Mouse (Mus musculus) adrenal gland, postnatal 10 days (tissue): ENCODE measurements at regions not wholly inside any gene's neighbourhood (a gene's known extent, or its start where the extent isn't known, plus 50 kb on each side); places are given as distances from the start of the nearest gene placed in this dataset. TPM values are rescaled to one million over a fixed set of nuclear protein-coding genes. Genes with fewer than 3 reads are reported as not detected.

Experiments
- DNase-seq: peaks from one replicate; pipeline ENCODE4 v3.0.0; 2021; ENCODE audit warnings: mixed read lengths
- microRNA-seq: library from miRNA; unstranded; fragments of <30 nt; microRNA quantifications from one replicate; pipeline ENCODE4 v1.2.0, GENCODE M21; 2021

- DNase-seq = no peak
Measured at GRCm38 (mm10) chr14:78225677-78226076, 82.2 kb downstream of the Tnfsf11 start.

GRCm38 (mm10) chr14:78216229-78216963 is 91.4 kb downstream of the Tnfsf11 start:
- DNase-seq = peak; percentile 16

GRCm38 (mm10) chr14:78215491-78215890 is 92.4 kb downstream of the Tnfsf11 start:
- DNase-seq = no peak

- DNase-seq = no peak
Measured at GRCm38 (mm10) chr14:78204566-78204863, 103.3 kb downstream of the Tnfsf11 start.

- DNase-seq = no peak
Measured at GRCm38 (mm10) chr14:78203726-78204565, 103.9 kb downstream of the Tnfsf11 start.

- no peak for DNase-seq
Measured at GRCm38 (mm10) chr14:78202781-78203180, 105.1 kb downstream of the Tnfsf11 start.

- DNase-seq = no peak
Measured at GRCm38 (mm10) chr14:78197483-78197882, 108.7 kb upstream of the Fam216b start.

- DNase-seq = no peak
Measured at GRCm38 (mm10) chr14:78179576-78179975, 90.8 kb upstream of the Fam216b start.

- no peak for DNase-seq
Measured at GRCm38 (mm10) chr14:78173451-78173850, 84.6 kb upstream of the Fam216b start.

GRCm38 (mm10) chr14:78172956-78173355 is 84.1 kb upstream of the Fam216b start:
- DNase-seq = no peak

- DNase-seq = no peak
Measured at GRCm38 (mm10) chr14:78160819-78161218, 72.0 kb upstream of the Fam216b start.

GRCm38 (mm10) chr14:78159567-78159966 is 70.8 kb upstream of the Fam216b start:
- DNase-seq = peak; percentile 18

GRCm38 (mm10) chr14:78157660-78158059 is 68.9 kb upstream of the Fam216b start:
- no peak for DNase-seq

GRCm38 (mm10) chr14:78148851-78149250 is 60.0 kb upstream of the Fam216b start:
- no peak for DNase-seq

GRCm38 (mm10) chr14:78143751-78144150 is 54.9 kb upstream of the Fam216b start:
- DNase-seq = no peak

Small RNAs in the stretch of these regions (microRNA-seq; reads per million reads assigned to microRNA genes)
- not detected for gene Mir1971
